Mouse (Mus musculus) cerebellum, adult 9-10 months (tissue): ENCODE measurements around the gene Tmem234.

Experiments used
- DNase-seq: peaks from one replicate; pipeline ENCODE4 v3.0.0; 2022

Tmem234 gene

DNA sequence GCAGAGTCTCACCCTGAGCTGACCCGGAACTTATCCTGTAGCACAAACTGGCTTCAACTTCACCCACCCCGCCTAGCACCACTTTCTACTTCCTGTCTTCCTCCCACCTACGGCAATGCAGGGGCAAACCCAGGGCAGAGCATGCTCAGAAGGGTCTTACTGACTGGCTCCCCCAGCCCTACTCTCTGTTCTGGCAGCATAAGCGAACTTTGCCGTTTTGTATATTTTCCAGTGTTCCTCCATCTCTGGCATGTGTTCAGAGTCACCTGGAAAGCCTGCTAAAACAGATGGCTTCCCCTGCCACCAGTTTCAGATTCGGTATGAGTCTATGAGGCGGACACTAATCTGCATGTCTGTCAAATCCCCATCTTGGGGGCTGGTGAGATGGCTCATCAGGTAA, 20.1 kb upstream of the Tmem234 start:
- DNase-seq = peak; percentile 73

GRCm38 (mm10) chr4:129582251-129582650, 18.2 kb upstream of the Tmem234 start:
- no peak for DNase-seq

DNA sequence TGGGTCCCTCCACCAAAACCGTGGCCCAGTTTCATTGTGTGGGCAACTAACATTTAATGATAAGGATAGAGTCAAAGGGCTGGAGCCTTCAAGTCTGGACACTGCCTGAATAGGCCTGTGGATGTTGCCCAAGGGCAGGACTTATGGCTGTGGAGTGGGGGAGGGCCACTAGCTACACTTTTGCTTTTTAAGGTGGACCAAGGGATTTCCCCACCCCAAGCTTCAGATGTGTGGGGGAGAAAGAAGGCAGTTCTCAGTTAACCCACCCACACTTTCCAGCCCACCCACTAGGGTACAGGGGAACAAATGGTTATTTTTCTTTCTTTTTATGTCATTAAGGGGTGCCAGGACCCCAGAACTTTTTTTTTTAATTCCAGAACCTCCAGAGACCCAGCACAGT, 16.1 kb upstream of the Tmem234 start:
- DNase-seq = no peak

GRCm38 (mm10) chr4:129584884-129585608, 15.4 kb upstream of the Tmem234 start:
- peak; percentile 79 for DNase-seq

GRCm38 (mm10) chr4:129585773-129586172, 14.7 kb upstream of the Tmem234 start:
- no peak for DNase-seq

DNA sequence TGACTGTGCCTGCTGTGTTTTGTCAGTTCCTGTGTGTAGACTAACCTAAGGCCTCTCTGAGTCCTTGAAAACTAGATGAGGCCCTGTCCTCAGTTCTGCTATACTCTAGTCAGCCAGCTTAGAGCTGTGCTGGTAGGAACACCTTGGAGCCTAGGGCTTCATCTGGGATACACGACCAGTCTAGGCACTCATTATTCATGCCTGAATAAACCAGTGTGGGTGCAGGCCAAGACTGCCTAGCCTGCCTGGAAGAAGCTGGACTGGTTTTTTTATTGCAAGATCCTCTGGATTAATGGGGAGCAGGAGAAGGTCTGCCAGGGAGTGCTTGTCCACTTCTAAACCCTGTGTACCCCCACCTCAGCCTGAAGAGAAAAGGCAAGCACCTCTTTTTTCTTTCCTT, 13.5 kb upstream of the Tmem234 start:
- DNase-seq = no peak

GRCm38 (mm10) chr4:129588865-129589264, 11.6 kb upstream of the Tmem234 start:
- DNase-seq = no peak

- DNase-seq = peak; percentile 86
Measured at GRCm38 (mm10) chr4:129608426-129609025, 8.1 kb downstream of the Tmem234 start.

GRCm38 (mm10) chr4:129609139-129609631, 8.7 kb downstream of the Tmem234 start:
- no peak for DNase-seq

DNA sequence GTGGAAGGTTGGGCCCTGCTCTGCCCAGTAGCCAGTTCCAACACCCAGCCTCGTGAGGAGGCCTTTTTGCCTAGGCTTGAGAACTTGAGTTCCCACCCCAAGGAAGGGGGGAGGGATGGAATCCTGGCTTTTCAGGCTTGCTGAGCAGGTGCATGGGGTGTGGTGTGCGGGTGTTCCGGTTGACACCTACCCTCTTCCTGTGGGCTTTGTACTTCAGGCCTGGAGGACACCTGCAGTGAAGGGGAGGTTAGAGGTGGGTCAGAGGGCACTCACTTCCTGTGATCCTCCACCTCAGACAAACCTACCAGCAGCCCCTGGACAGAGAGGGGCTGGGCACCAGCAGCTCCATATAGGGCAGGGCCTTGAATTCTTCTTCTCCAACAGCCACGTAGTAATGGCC, 9.6 kb downstream of the Tmem234 start:
- DNase-seq = no peak

DNA sequence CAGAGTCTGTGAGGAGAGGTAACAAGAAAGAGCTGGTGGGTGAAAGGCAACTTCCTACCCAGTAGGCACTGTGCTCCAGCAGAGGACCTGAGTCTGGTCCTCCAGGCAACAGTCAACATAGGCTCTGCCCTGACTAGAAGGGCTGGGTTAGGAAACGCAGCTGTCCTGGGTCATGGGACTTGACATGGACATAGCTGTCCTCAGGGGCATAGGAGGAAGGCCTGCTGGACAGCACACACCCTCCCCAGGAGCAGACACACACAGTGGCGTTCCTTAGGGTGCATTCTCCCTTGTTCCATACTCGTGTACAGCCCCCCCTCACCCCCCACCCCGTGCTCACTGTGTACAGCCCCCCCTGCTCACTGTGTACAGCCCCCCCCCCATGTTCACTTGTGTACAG, 10.0 kb downstream of the Tmem234 start:
- no peak for DNase-seq

DNA sequence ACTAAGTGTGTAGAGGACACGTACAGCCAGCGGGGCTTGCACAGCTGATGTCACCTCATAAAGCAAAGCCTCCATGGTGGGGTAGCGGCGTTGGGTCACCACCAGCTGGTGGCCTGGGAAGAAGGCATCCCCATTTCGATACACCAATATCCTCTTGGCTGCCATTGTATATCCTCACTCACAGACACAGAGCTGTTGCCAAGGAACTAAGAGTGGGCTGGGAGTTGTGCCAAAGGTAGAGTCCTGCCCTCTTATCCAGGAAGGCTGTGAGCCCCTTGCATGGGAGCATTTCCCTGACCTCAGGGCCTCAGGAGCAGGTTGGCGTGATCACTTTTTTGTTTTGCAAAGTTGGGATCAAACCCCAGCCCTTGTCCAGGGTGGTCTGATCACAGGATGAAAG, 13.6 kb downstream of the Tmem234 start, which contains the start of gene Dcdc2b:
Dcdc2b (minus strand) TSS at position 165 of the 400 bp plus-strand sequence.
- DNase-seq = no peak

GRCm38 (mm10) chr4:129615801-129616290, 15.4 kb downstream of the Tmem234 start:
- DNase-seq = no peak

- DNase-seq = no peak
Measured at GRCm38 (mm10) chr4:129616631-129617030, 16.2 kb downstream of the Tmem234 start.

GRCm38 (mm10) chr4:129617121-129617641, 16.7 kb downstream of the Tmem234 start:
- peak; percentile 48 for DNase-seq

GRCm38 (mm10) chr4:129618031-129618430, 17.6 kb downstream of the Tmem234 start:
- DNase-seq = no peak

DNA sequence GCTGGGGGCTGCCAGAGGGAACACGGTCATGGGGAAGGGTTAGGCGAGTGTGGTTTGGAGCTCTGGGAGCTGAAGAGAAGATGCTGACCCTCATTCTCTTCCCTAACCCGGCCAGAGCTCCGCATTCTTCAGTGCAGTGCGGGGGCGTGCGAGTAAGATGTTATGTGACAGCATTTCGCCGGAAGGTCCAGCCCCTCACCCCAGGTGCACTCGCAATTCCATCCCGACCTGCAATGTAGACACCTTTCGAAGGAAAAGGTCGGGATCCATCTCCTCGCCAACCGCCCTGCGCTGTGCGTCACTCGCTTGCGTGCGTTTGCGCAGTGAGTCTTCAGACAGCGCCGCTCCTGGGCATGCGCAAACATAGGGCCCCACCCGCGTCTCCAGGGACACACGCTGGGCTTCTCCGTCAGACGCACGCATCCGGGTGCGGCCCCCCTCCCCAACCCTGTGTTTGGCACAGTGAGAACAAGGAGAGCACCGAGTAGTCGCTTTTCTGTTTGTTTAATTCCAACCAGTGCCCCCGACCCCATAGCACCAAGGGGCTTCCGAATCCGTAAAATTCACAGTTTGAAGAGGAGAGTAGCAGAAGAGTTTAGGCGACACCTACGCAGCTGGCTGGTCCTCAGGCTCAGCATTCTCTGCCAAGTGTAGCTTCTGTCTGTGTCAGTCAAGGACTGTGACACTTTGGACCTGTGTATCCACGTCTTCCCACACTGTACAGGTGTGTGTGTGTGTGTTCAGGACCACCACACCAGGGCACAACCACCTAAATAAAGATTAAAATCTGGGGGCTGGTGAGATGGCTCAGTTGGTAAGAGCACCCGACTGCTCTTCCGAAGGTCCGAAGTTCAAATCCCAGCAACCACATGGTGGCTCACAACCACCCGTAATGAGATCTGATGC, 18.6 kb downstream of the Tmem234 start, which contains the start of gene Iqcc:
Iqcc (minus strand) TSS at position 314 of the 906 bp plus-strand sequence.
- peak; percentile 95 for DNase-seq

GRCm38 (mm10) chr4:129620419-129621282, 20.2 kb downstream of the Tmem234 start:
- DNase-seq = peak; percentile 63

GRCm38 (mm10) chr4:129621283-129621841, 20.9 kb downstream of the Tmem234 start:
- peak; percentile 91 for DNase-seq

- peak; percentile 67 for DNase-seq
Measured at GRCm38 (mm10) chr4:129622120-129622802, 21.8 kb downstream of the Tmem234 start.
